Mouse (Mus musculus) macrophage (primary cell): ENCODE measurements around the gene Tfip11. TPM values are rescaled to one million over a fixed set of nuclear protein-coding genes. Genes with fewer than 3 reads are reported as not detected.
A peak's percentile ranks its signal among the peaks of the same experiment; 100 is the strongest.

Source experiments
- H3K27ac ChIP-seq: fragments of 350-480 bp; formaldehyde crosslinking; 2 replicates; pipeline ENCODE4 v1.9.0; 2021
- H3K36me3 ChIP-seq: fragments of 350-480 bp; formaldehyde crosslinking; 2 replicates; pipeline ENCODE4 v1.9.0; 2021; ENCODE audit errors: inconsistent target
- H3K4me3 ChIP-seq: fragments of 350-480 bp; formaldehyde crosslinking; 2 replicates; pipeline ENCODE4 v1.9.0; 2021; ENCODE audit errors: inconsistent target
- H3K79me2 ChIP-seq: fragments of 350-480 bp; formaldehyde crosslinking; 2 replicates; pipeline ENCODE4 v1.9.0; 2021; ENCODE audit errors: inconsistent target
- WGBS: methylation state at CpG from one replicate; pipeline ENCODE4 v1.1.7; 2026; ENCODE audit warnings: inconsistent platforms; ENCODE audit not compliant: missing documents; 5-methylcytosine and 5-hydroxymethylcytosine counted together
- polyA plus RNA-seq: library from polyadenylated mRNA; stranded (reverse); fragments of 250-400 nt; gene quantifications from 3 replicates; pipeline ENCODE4 v1.2.4, GENCODE M21; 2018; ENCODE audit warnings: inconsistent platforms

Tfip11 gene
- polyA plus RNA-seq, 1 experiment from 2014 or later = 28.0 TPM

- Histone ChIP-seq H3K79me2 (peaks cover 17% of the 10 kb centered on the region), H3K36me3 (peaks cover 48% of the 10 kb centered on the region), H3K27ac (no peak overlapping the region), H3K4me3 (no peak overlapping the region)
- WGBS = 96% methylated on average over 16 of the region's 16 CpGs
Observed at GRCm38 (mm10) chr5:112346211-112346965, 20.2 kb downstream of the Tfip11 start.

GRCm38 (mm10) chr5:112349169-112349568 lies 23.0 kb downstream of the Tfip11 start:
- 87% methylated on average over 7 of the region's 8 CpGs for WGBS
- Histone ChIP-seq H3K79me2 (peaks cover 8% of the 10 kb centered on the region; the same call in 1 of the 2 replicates), H3K4me3 (no peak overlapping the region), H3K27ac (no peak overlapping the region), H3K36me3 (peaks cover 67% of the 10 kb centered on the region)

- 38% methylated on average over 6 of the region's 6 CpGs for WGBS
- no peaks in the 10 kb centered on the region for H3K79me2 ChIP-seq
- H3K36me3 ChIP-seq = peaks cover 45% of the 10 kb centered on the region
Observed at GRCm38 (mm10) chr5:112355493-112355892, 29.3 kb downstream of the Tfip11 start.

GRCm38 (mm10) chr5:112355910-112356309 lies 29.8 kb downstream of the Tfip11 start, which contains the start of gene Gm6583:
Gm6583 (minus strand) TSS chr5:112356033.
- Histone ChIP-seq H3K27ac (peak within 1 kb of the TSS; percentile 31; the same call in 1 of the 2 replicates), H3K79me2 (no peaks in the 10 kb centered on the region)
- 95% methylated on average over 7 of the region's 13 CpGs for WGBS

More at GRCm38 (mm10) chr5:112355493-112355892, 29.3 kb downstream of the Tfip11 start:
- H3K4me3 ChIP-seq = no peak overlapping the region
- peak overlapping the region; percentile 31; the same call in 1 of the 2 replicates for H3K27ac ChIP-seq

GRCm38 (mm10) chr5:112356322-112356721 lies 30.2 kb downstream of the Tfip11 start:
- no peak overlapping the region for H3K27ac ChIP-seq
- WGBS = 91% methylated on average over 9 of the region's 9 CpGs
- H3K36me3 ChIP-seq = peaks cover 37% of the 10 kb centered on the region
- no peaks in the 10 kb centered on the region for H3K79me2 ChIP-seq
- no peak overlapping the region for H3K4me3 ChIP-seq

More at GRCm38 (mm10) chr5:112355910-112356309, 29.8 kb downstream of the Tfip11 start, which contains the start of gene Gm6583:
- peaks cover 41% of the 10 kb centered on the region for H3K36me3 ChIP-seq
- no peak within 1 kb of the TSS for H3K4me3 ChIP-seq

- H3K36me3 ChIP-seq = peaks cover 40% of the 10 kb centered on the region
- no peak overlapping the region for H3K4me3 ChIP-seq
- 87% methylated on average over 4 of the region's 4 CpGs for WGBS
- no peaks in the 10 kb centered on the region for H3K79me2 ChIP-seq
- H3K27ac ChIP-seq = no peak overlapping the region
Observed at GRCm38 (mm10) chr5:112359520-112359919, 33.4 kb downstream of the Tfip11 start.

GRCm38 (mm10) chr5:112360077-112360476 lies 33.9 kb downstream of the Tfip11 start:
- Histone ChIP-seq H3K27ac (no peak overlapping the region), H3K36me3 (peaks cover 43% of the 10 kb centered on the region), H3K4me3 (no peak overlapping the region), H3K79me2 (no peaks in the 10 kb centered on the region)
- WGBS = 100% methylated on average over 3 of the region's 3 CpGs

- no peak overlapping the region for H3K4me3 ChIP-seq
- peaks cover 63% of the 10 kb centered on the region for H3K36me3 ChIP-seq
- 93% methylated on average over 10 of the region's 10 CpGs for WGBS
- no peaks in the 10 kb centered on the region for H3K79me2 ChIP-seq
- no peak overlapping the region for H3K27ac ChIP-seq
Observed at GRCm38 (mm10) chr5:112364184-112364797, 38.1 kb downstream of the Tfip11 start.

- H3K4me3 ChIP-seq = no peak overlapping the region
- H3K27ac ChIP-seq = no peak overlapping the region
- peaks cover 85% of the 10 kb centered on the region for H3K36me3 ChIP-seq
- no peaks in the 10 kb centered on the region for H3K79me2 ChIP-seq
- 94% methylated on average over 6 of the region's 6 CpGs for WGBS
Observed at GRCm38 (mm10) chr5:112366879-112367278, 40.7 kb downstream of the Tfip11 start.

GRCm38 (mm10) chr5:112367338-112367737 lies 41.2 kb downstream of the Tfip11 start:
- no peak overlapping the region for H3K4me3 ChIP-seq
- no peak overlapping the region for H3K27ac ChIP-seq
- WGBS = 89% methylated on average over 4 of the region's 4 CpGs
- H3K79me2 ChIP-seq = no peaks in the 10 kb centered on the region
- peaks cover 85% of the 10 kb centered on the region for H3K36me3 ChIP-seq

GRCm38 (mm10) chr5:112367929-112368328 lies 41.8 kb downstream of the Tfip11 start:
- H3K4me3 ChIP-seq = no peak overlapping the region
- no peaks in the 10 kb centered on the region for H3K79me2 ChIP-seq
- H3K36me3 ChIP-seq = peaks cover 88% of the 10 kb centered on the region
- H3K27ac ChIP-seq = no peak overlapping the region
- 79% methylated on average over 12 of the region's 12 CpGs for WGBS

- no peak overlapping the region for H3K4me3 ChIP-seq
- 92% methylated on average over 10 of the region's 10 CpGs for WGBS
- H3K27ac ChIP-seq = no peak overlapping the region
- no peaks in the 10 kb centered on the region for H3K79me2 ChIP-seq
- peaks cover 88% of the 10 kb centered on the region for H3K36me3 ChIP-seq
Observed at GRCm38 (mm10) chr5:112368666-112369065, 42.5 kb downstream of the Tfip11 start.

GRCm38 (mm10) chr5:112369326-112369725 lies 43.2 kb downstream of the Tfip11 start:
- 85% methylated on average over 13 of the region's 13 CpGs for WGBS
- Histone ChIP-seq H3K79me2 (no peaks in the 10 kb centered on the region), H3K27ac (no peak overlapping the region), H3K36me3 (peaks cover 88% of the 10 kb centered on the region), H3K4me3 (no peak overlapping the region)

GRCm38 (mm10) chr5:112370236-112370813 lies 44.2 kb downstream of the Tfip11 start:
- no peaks in the 10 kb centered on the region for H3K79me2 ChIP-seq
- no peak overlapping the region for H3K27ac ChIP-seq
- 98% methylated on average over 12 of the region's 12 CpGs for WGBS
- no peak overlapping the region for H3K4me3 ChIP-seq
- peaks cover 88% of the 10 kb centered on the region for H3K36me3 ChIP-seq

- 97% methylated on average over 7 of the region's 7 CpGs for WGBS
- no peaks in the 10 kb centered on the region for H3K79me2 ChIP-seq
- no peak overlapping the region for H3K27ac ChIP-seq
- no peak overlapping the region for H3K4me3 ChIP-seq
- H3K36me3 ChIP-seq = peaks cover 88% of the 10 kb centered on the region; the same call in 1 of the 2 replicates
Observed at GRCm38 (mm10) chr5:112371933-112372332, 45.8 kb downstream of the Tfip11 start.
